Mouse (Mus musculus) frontal cortex, adult (tissue): ENCODE data around the gene Yjefn3.
"Not testable (repeated sequence)": the region's sequence is repeated elsewhere in the genome, so short reads cannot be mapped to it uniquely, and the experiment has no call there.

Source experiments
- ATAC-seq: cut with Nextera tagmentation; 2 replicates; pipeline ENCODE4 v1.9.2; 2017; ENCODE audit warnings: mild to moderate bottlenecking, moderate library complexity, mixed read lengths; ENCODE audit not compliant: low TSS enrichment

The Yjefn3 gene

GRCm38 (mm10) chr8:69902163-69903062, at the start of gene Yjefn3, which contains the start of the genes Tssk6 and Ndufa13:
TSS of gene Yjefn3 (minus strand) at chr8:69902712.
TSS of gene Tssk6 (plus strand) at chr8:69902184.
TSS of gene Ndufa13 (minus strand) at chr8:69902558.
- peak; percentile 0; the same call in 1 of the 2 replicates for ATAC-seq

DNA sequence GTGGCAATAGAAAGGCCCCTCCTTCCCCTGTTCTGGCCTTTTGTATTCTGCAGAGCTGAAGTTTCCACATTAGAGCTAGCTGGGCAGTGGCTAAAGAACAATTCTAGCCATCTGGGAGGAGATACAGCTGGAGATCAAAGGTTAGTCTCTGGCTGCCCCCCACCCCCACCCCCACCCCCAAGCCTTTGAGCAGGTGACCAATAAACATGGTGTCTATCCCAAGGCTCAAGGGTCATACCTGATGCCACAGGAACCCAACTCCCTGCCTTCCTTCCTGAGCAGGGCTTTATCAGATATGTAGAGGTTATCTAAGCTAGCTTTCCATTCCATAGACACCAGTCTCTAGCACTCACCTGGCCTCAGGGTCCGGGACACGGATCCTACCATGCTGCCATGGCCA, 47.8 kb upstream of the Yjefn3 start:
- ATAC-seq, result no peak

- not testable (repeated sequence) for ATAC-seq
Measured at GRCm38 (mm10) chr8:69942495-69942894, 40.0 kb upstream of the Yjefn3 start.

GRCm38 (mm10) chr8:69940386-69940785, 37.9 kb upstream of the Yjefn3 start:
- ATAC-seq, result no peak

- no peak for ATAC-seq
Measured at GRCm38 (mm10) chr8:69939633-69940032, 37.1 kb upstream of the Yjefn3 start.

- no peak for ATAC-seq
Measured at GRCm38 (mm10) chr8:69938245-69938982, 35.9 kb upstream of the Yjefn3 start.

DNA sequence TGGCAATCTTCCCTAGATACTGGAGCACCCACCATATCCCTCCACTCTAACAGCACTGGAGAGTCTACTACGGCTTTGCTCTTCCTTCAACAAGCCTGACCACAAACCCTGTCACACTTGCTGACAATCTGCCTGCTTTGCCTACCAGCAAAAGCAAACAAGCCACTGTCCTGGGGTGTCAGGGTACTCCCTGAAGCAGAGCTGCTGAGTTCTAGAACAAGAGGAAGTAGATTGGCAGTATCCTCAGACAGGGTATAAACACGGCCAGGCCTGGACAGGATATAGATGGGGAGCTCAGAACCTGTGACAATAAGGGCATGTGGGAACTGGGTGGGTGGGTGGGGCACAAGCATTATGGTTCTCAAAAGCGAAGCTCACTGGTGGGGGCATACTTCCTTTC, 35.0 kb upstream of the Yjefn3 start:
- no peak for ATAC-seq

- ATAC-seq, result peak; percentile 67; the same call in 1 of the 2 replicates
Measured at GRCm38 (mm10) chr8:69936050-69936794, 33.7 kb upstream of the Yjefn3 start.

GRCm38 (mm10) chr8:69935431-69935830, 32.9 kb upstream of the Yjefn3 start:
- no peak for ATAC-seq

DNA sequence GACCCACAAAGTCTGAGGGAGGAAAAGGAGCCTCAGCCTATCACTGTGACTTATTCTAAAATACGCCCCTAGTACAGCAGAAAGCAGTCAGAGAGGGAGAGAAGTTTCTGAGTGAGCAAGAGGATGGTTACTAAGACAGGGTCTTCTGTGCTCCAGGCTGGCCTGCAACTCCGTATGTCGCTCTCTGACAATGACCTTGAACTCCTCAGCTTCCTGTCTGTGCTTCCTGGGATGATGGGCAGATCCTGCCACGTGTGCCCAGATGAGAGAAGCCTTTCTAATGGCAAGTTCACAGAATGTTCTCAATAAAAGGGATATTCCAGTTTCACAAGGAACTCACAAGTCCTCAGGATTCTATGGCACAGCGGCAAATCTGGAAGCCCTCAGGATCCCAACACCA, 32.1 kb upstream of the Yjefn3 start:
- ATAC-seq, result no peak

- ATAC-seq, result no peak
Measured at GRCm38 (mm10) chr8:69933811-69934210, 31.3 kb upstream of the Yjefn3 start.

DNA sequence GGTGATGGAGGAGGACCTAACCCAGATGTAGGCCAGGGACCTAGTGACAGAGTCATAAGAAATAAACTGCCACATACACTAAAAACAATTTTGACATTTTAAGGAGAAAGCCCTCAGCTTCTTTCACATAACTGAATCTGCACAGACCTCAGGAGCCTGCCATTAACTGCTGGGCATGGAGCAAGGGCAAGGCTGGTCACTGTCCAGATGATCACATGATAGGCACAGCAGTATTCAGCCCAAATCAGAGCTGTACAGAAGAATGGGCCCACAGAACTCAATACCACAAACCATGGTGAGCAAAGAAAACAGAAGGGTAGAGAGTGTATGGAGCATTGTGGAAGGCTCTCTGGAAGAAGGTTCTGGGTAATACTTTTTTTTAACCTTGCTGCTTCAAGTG, 24.4 kb upstream of the Yjefn3 start:
- ATAC-seq, result no peak

DNA sequence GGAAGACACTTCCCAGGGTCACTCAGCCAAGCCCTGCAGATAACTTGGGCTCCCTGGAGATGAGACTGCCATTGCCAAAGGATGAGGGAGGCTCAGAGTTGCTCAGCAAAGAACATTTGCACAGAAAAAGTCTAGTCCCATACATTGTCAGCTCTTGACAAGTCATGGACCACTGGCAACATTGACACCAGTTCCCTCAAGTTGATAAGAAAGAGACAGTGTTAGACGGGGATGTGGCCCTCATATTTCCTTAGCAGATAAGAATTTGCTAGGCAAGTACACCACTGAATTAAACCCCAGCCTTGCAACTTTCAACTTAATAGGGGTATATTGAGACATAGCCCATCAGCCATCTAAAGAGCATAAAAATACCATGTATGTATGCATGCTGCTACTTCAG, 21.5 kb upstream of the Yjefn3 start:
- no peak for ATAC-seq

- ATAC-seq, result no peak
Measured at GRCm38 (mm10) chr8:69921141-69921540, 18.6 kb upstream of the Yjefn3 start.

DNA sequence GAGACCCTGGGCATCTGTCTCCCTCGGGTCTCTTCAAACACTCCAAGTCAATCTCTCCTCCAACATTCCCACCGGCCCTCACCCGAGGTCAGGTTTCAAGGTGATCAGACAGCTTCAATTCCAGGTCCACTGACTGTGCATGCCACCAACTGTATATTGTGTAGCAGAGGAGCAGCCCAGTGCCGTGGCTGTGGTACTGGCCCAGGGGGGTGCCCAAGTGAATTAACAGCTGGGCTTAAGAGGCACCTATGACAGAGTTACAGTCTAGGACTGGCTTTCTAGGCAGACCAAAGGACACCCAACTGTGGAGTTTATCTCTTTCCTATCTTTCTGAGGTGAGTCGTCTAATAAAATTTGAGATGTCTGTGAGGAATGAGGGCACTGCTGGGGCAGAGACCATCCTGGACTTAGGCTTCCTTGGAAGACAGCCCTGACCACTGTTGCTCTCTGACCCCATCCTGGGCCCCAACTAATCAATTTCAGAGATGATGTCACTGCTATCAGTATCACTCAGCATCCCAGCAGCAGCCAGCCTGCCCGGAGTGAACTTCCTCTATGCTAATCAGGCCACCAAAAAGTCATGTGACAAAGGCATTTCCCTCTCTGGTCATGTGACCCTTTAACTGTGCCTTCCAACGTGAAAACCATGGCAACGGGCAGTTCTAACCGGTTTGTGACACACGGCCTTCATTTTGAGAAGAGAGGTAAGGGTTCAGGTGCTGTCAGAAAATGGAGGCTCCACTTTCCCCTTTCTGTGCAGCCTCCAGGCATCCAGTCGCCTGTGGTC, 17.6 kb upstream of the Yjefn3 start:
- no peak for ATAC-seq

- ATAC-seq, result peak; percentile 63
Measured at GRCm38 (mm10) chr8:69919010-69919409, 16.5 kb upstream of the Yjefn3 start.

DNA sequence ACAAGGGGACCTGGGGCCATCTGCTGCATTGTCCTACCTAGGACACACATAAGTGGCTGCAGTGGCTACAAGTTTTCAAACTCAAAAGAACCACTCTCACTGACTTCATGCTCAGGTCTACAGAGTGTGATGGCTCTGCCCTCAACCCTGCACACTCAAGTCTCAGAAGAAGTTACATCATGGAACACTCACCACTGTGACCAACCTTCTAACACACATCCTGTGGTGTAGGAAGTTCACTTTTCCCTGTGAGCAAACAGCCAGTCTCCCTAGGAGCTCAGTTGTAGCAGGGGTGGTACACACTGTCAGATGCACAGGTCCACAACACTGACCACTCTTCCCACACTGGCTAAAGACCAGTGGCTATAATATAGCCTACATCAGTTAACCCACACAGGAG, 16.0 kb upstream of the Yjefn3 start:
- ATAC-seq, result no peak

GRCm38 (mm10) chr8:69915748-69916147, 13.2 kb upstream of the Yjefn3 start:
- ATAC-seq, result peak; percentile 41

DNA sequence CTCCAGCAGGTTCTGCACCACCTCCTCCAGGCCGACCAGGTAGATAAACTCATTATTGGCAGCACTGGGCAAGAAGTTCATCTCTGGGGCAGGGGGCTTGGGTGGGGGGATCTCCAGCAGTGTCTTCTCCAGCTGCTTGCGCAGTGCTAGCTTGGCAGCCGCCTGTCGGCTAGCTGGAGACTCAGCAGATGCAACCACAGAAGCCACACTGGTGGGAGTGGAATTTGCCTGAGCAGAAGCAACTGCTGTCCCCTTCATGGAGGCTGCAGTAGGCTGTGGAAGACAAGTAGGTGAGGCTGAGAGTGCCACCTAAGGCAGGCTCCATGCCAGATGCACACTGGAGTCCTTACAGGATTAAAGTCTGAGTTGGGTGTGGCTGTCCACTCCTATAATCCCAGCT, 12.0 kb upstream of the Yjefn3 start:
- no peak for ATAC-seq

DNA sequence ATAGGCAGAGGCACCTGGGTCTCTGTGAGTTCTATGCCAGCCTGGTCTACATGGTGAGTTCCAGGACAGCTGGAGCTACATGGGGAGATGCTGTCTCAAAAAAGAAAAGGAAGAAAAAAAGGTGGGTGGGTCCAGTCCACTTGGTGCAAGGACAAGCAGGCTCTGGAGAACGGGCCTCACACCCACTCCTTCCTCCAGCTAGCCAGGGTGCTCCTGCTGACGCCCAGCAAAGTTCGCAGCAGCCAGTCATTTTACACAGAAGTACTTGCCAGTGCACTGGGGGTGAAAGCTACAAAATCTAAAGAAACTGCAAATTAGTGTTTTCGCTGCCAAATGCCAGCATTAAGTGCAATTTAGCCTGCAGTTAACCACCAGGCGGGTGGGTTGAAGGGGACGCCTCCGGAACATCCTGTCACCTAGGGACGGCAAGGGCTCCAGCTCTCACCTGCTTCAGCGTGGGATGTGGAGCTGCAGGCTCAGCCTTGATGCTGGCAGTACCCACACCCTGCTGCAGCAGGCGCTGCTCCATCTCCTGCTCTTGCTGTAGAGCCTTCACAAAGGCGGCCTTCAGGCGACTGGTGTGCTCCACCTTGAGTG, 10.1 kb upstream of the Yjefn3 start:
- peak; percentile 78 for ATAC-seq

DNA sequence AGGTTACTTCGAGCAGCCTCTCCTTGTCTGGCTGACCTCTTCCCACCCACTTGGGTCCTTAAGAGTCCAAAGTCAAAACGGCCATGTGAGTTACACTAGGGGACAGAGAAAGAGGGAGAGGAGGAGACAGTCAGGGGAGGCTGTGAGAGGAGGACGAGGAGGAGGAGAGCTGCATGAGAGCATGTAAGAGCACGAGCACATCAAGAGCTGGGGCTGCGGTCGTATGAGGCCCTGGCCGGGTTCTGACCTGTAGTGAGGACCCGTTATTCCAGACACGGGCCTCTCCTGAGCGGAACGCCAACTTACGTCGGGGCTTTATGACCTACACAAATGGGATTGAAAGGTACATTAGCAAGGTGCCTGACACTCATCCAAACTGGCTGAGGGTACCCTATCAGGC, 9.4 kb upstream of the Yjefn3 start:
- ATAC-seq, result no peak
